Mouse (Mus musculus): ENCODE results near the gene Zfp941.

GRCm38 (mm10) chr7:140858746-140859145 lies 36.8 kb upstream of the Zfp941 start:
- TF ChIP-seq POLR2A (IDR thresholded peaks at IDR 0.05; ENCODE audit: insufficient read depth, low read depth, low read length) (no peak), CTCF (IDR thresholded peaks at IDR 0.05) (no peak), EP300 (IDR thresholded peaks at IDR 0.05; ENCODE audit: insufficient read depth, low read depth, low read length) (no peak)

All from heart, adult 2 months (tissue).